In genomic region chr13:101801372-101802186, GRCm38 (mm10) we compare ENCODE assay signal across 8 mouse cellular contexts. TPM values are rescaled to one million over a fixed set of nuclear protein-coding genes. Genes with fewer than 3 reads are reported as not detected.
A peak's percentile ranks its signal among the peaks of the same experiment; 100 is the strongest.
DNase-seq lines count a peak whose midpoint lies in the region; ATAC-seq and TF ChIP-seq lines count a peak whose summit lies in the region.

No protein-coding gene starts in this region.

- H3K27me3 ChIP-seq in spleen, adult 2 months (ENCODE audit: control insufficient read depth, insufficient read depth, low read length) = peaks cover 2% of the 10 kb centered on the region
- H3K27me3 ChIP-seq in forebrain, embryonic 10.5 days (ENCODE audit: poor library complexity, severe bottlenecking) = peaks cover 35% of the 10 kb centered on the region
- peaks cover 13% of the 10 kb centered on the region for H3K27me3 ChIP-seq in heart, embryonic 13.5 days (replicated peaks)
- no peaks in the 10 kb centered on the region for H3K27me3 ChIP-seq in kidney, embryonic 16.5 days (ENCODE audit: insufficient read depth, low read length)
- peaks cover 14% of the 10 kb centered on the region for H3K27me3 ChIP-seq in limb, embryonic 14.5 days (ENCODE audit: control insufficient read depth, insufficient read depth, low read length)
- H3K27me3 ChIP-seq in midbrain, embryonic 14.5 days (ENCODE audit: control insufficient read depth, insufficient read depth, low read length) = no peaks in the 10 kb centered on the region
- H3K27me3 ChIP-seq in stomach, embryonic 14.5 days (ENCODE audit: control insufficient read depth, insufficient read depth, low read length) = no peaks in the 10 kb centered on the region

- H3K36me3 ChIP-seq in spleen, adult 2 months (ENCODE audit: control insufficient read depth, insufficient read depth, low read length) = no peaks in the 10 kb centered on the region
- no peaks in the 10 kb centered on the region for H3K36me3 ChIP-seq in forebrain, embryonic 10.5 days (replicated peaks)
- H3K36me3 ChIP-seq in heart, embryonic 13.5 days = no peaks in the 10 kb centered on the region
- no peaks in the 10 kb centered on the region for H3K36me3 ChIP-seq in kidney, embryonic 16.5 days (ENCODE audit: insufficient read depth, low read length)
- H3K36me3 ChIP-seq in limb, embryonic 14.5 days (ENCODE audit: control insufficient read depth, insufficient read depth, low read length) = no peaks in the 10 kb centered on the region
- H3K36me3 ChIP-seq in midbrain, embryonic 14.5 days (ENCODE audit: control insufficient read depth, insufficient read depth, low read length) = no peaks in the 10 kb centered on the region
- no peaks in the 10 kb centered on the region for H3K36me3 ChIP-seq in stomach, embryonic 14.5 days (ENCODE audit: control insufficient read depth, insufficient read depth, low read length)

- 6% methylated on average over 41 of the region's 41 CpGs for WGBS in spleen, adult 2 months
- 3% methylated on average over 41 of the region's 41 CpGs for WGBS in forebrain, embryonic 10.5 days
- 1% methylated on average over 40 of the region's 41 CpGs for WGBS in heart, embryonic 13.5 days
- 2% methylated on average over 39 of the region's 41 CpGs for WGBS in kidney, embryonic 16.5 days
- WGBS in limb, embryonic 14.5 days = 2% methylated on average over 41 of the region's 41 CpGs
- WGBS in midbrain, embryonic 14.5 days = under 1% methylated on average over 41 of the region's 41 CpGs
- WGBS in stomach, embryonic 14.5 days = 3% methylated on average over 41 of the region's 41 CpGs

- peak overlapping the region; percentile 77 for H3K9ac ChIP-seq in heart, embryonic 13.5 days
- H3K9ac ChIP-seq in kidney, embryonic 16.5 days (replicated peaks; ENCODE audit: low read length) = peak overlapping the region; percentile 76
- H3K9ac ChIP-seq in limb, embryonic 14.5 days (ENCODE audit: low read depth, low read length, severe bottlenecking) = peak overlapping the region; percentile 65
- peak overlapping the region; percentile 75 for H3K9ac ChIP-seq in midbrain, embryonic 14.5 days (replicated peaks; ENCODE audit: low read length)
- H3K9ac ChIP-seq in stomach, embryonic 14.5 days (replicated peaks; ENCODE audit: low read depth, low read length) = peak overlapping the region; percentile 29; the same call in 1 of the 2 replicates

- H3K4me1 ChIP-seq in spleen, adult 2 months (ENCODE audit: control insufficient read depth, insufficient read depth, insufficient read length) = no peaks in the 10 kb centered on the region
- peaks cover 23% of the 10 kb centered on the region for H3K4me1 ChIP-seq in forebrain, embryonic 10.5 days
- H3K4me1 ChIP-seq in heart, embryonic 13.5 days = peaks cover 15% of the 10 kb centered on the region
- H3K4me1 ChIP-seq in kidney, embryonic 16.5 days (ENCODE audit: insufficient read depth, low read length) = peaks cover 10% of the 10 kb centered on the region
- H3K4me1 ChIP-seq in limb, embryonic 14.5 days (ENCODE audit: control insufficient read depth, insufficient read depth, low read length) = no peaks in the 10 kb centered on the region; the same call in 1 of the 2 replicates
- H3K4me1 ChIP-seq in midbrain, embryonic 14.5 days (ENCODE audit: control insufficient read depth, insufficient read depth, low read length) = peaks cover 16% of the 10 kb centered on the region; the same call in 1 of the 2 replicates
- H3K4me1 ChIP-seq in stomach, embryonic 14.5 days (ENCODE audit: control insufficient read depth, insufficient read depth, low read length) = peaks cover 5% of the 10 kb centered on the region; the same call in 1 of the 2 replicates

- H3K4me3 ChIP-seq in spleen, adult 2 months (ENCODE audit: extremely low read depth, insufficient read depth, insufficient read length) = peak overlapping the region; percentile 46; the same call in 1 of the 2 replicates
- H3K4me3 ChIP-seq in forebrain, embryonic 10.5 days = peak overlapping the region; percentile 56
- H3K4me3 ChIP-seq in heart, embryonic 13.5 days = peak overlapping the region; percentile 53
- peak overlapping the region; percentile 57 for H3K4me3 ChIP-seq in kidney, embryonic 16.5 days (ENCODE audit: low read length)
- peak overlapping the region; percentile 45 for H3K4me3 ChIP-seq in limb, embryonic 14.5 days (replicated peaks; ENCODE audit: low read length)
- peak overlapping the region; percentile 42 for H3K4me3 ChIP-seq in midbrain, embryonic 14.5 days (replicated peaks; ENCODE audit: low read depth, low read length)
- peak overlapping the region; percentile 35 for H3K4me3 ChIP-seq in stomach, embryonic 14.5 days (ENCODE audit: low read depth, low read length)

- no peak overlapping the region for H3K27ac ChIP-seq in spleen, adult 2 months (ENCODE audit: insufficient read depth, low read length)
- H3K27ac ChIP-seq in forebrain, embryonic 10.5 days = peak overlapping the region; percentile 92
- peak overlapping the region; percentile 62 for H3K27ac ChIP-seq in heart, embryonic 13.5 days (replicated peaks)
- H3K27ac ChIP-seq in kidney, embryonic 16.5 days (ENCODE audit: low read length) = peak overlapping the region; percentile 63; the same call in 1 of the 2 replicates
- H3K27ac ChIP-seq in limb, embryonic 14.5 days (replicated peaks; ENCODE audit: low read depth, low read length) = no peak overlapping the region
- H3K27ac ChIP-seq in midbrain, embryonic 14.5 days (replicated peaks; ENCODE audit: low read depth, low read length) = peak overlapping the region; percentile 80
- peak overlapping the region; percentile 72; the same call in 1 of the 2 replicates for H3K27ac ChIP-seq in stomach, embryonic 14.5 days (ENCODE audit: low read length)

- DNase-seq in spleen, adult 2 months (ENCODE audit: low read depth in 1 of 2, low spot score in 2 of 2) = peak in 1 of 2 experiments; percentile 23
- no peak for DNase-seq in spleen, adult 12 weeks (ENCODE audit: low spot score)
- DNase-seq in forebrain, embryonic 10.5 days (ENCODE audit: extremely low spot score, low spot score) = peak; percentile 70
- peak; percentile 45 for DNase-seq in limb, embryonic 14.5 days (ENCODE audit: low spot score)
- DNase-seq in midbrain, embryonic 14.5 days = peak; percentile 86

- H3K9me3 ChIP-seq in forebrain, embryonic 10.5 days = no peaks in the 10 kb centered on the region
- H3K9me3 ChIP-seq in heart, embryonic 13.5 days = no peaks in the 10 kb centered on the region
- no peaks in the 10 kb centered on the region for H3K9me3 ChIP-seq in kidney, embryonic 16.5 days (ENCODE audit: low read length)
- H3K9me3 ChIP-seq in limb, embryonic 14.5 days (ENCODE audit: control insufficient read depth, low read length) = no peaks in the 10 kb centered on the region
- H3K9me3 ChIP-seq in midbrain, embryonic 14.5 days (ENCODE audit: control insufficient read depth, low read length) = no peaks in the 10 kb centered on the region
- no peaks in the 10 kb centered on the region for H3K9me3 ChIP-seq in stomach, embryonic 14.5 days (ENCODE audit: control insufficient read depth, low read depth, low read length)

- no peak for TF ChIP-seq CTCF in spleen, adult 2 months (IDR thresholded peaks at IDR 0.05; ENCODE audit: extremely low read depth, insufficient read depth, insufficient read length, insufficient replicate concordance)

- TF ChIP-seq POLR2A in spleen, adult 2 months (IDR thresholded peaks at IDR 0.05; ENCODE audit: low read depth, low read length) = no peak
- no peak for TF ChIP-seq POLR2A in limb, embryonic 14.5 days (IDR thresholded peaks at IDR 0.05; ENCODE audit: borderline replicate concordance, extremely low read depth, insufficient read depth, insufficient read length)

- ATAC-seq in heart, embryonic 13.5 days (ENCODE audit: extremely low read depth, insufficient number of reproducible peaks, low FRiP score, low TSS enrichment) = no peak; the same call in 1 of the 2 replicates
- peak; percentile 88 for ATAC-seq in kidney, embryonic 16.5 days (ENCODE audit: low FRiP score, low TSS enrichment)
- ATAC-seq in limb, embryonic 14.5 days (ENCODE audit: low FRiP score, low read depth) = peak; percentile 73
- peak; percentile 92 for ATAC-seq in midbrain, embryonic 14.5 days (ENCODE audit: low FRiP score, low TSS enrichment)
- peak; percentile 72 for ATAC-seq in stomach, embryonic 14.5 days (ENCODE audit: insufficient number of reproducible peaks, insufficient read depth, low FRiP score, low read depth)

- H3K4me2 ChIP-seq in heart, embryonic 13.5 days = peak overlapping the region; percentile 71
- H3K4me2 ChIP-seq in kidney, embryonic 16.5 days (replicated peaks; ENCODE audit: low read depth, low read length) = peak overlapping the region; percentile 84
- H3K4me2 ChIP-seq in limb, embryonic 14.5 days (replicated peaks; ENCODE audit: low read depth, low read length, severe bottlenecking) = peak overlapping the region; percentile 75
- H3K4me2 ChIP-seq in midbrain, embryonic 14.5 days (ENCODE audit: low read length) = peak overlapping the region; percentile 73
- H3K4me2 ChIP-seq in stomach, embryonic 14.5 days (replicated peaks; ENCODE audit: low read depth, low read length) = peak overlapping the region; percentile 73

RNA-seq across cellular contexts. Expression of gene Pik3r1, which starts 33.6 kb away (rescaled TPM):
- polyA plus RNA-seq in spleen, adult 2 months (2012; rRNA removed) = 17.1 and 18.4 TPM in 2 replicates
- polyA plus RNA-seq in forebrain, embryonic 10.5 days (2016; fragmentation: Nextera tagmentation; extraction: Ambion mirVana) = 11.5 and 12.5 TPM in 2 replicates
- 13.3 and 15.5 TPM in 2 replicates for polyA plus RNA-seq in heart, embryonic 13.5 days (2015; fragmentation: Nextera tagmentation; extraction: Ambion mirVana)
- 38.0 and 42.3 TPM in 2 replicates for polyA plus RNA-seq in kidney, embryonic 16.5 days (2015; fragmentation: Nextera tagmentation; extraction: Ambion mirVana)
- polyA plus RNA-seq in limb, embryonic 14.5 days (2012; rRNA removed) = 26.7 and 29.2 TPM in 2 replicates
- polyA plus RNA-seq in limb, embryonic 14.5 days (2014; fragmentation: Nextera tagmentation; extraction: Ambion mirVana) = 58.5 and 62.2 TPM in 2 replicates
- polyA plus RNA-seq in midbrain, embryonic 14.5 days (2014; fragmentation: Nextera tagmentation; extraction: Ambion mirVana) = 60.2 and 63.3 TPM in 2 replicates
- 95.5 and 98.3 TPM in 2 replicates for polyA plus RNA-seq in stomach, embryonic 14.5 days (2014; fragmentation: Nextera tagmentation; extraction: Ambion mirVana)

Comparison
In these comparisons a context has a peak if more than half of its experiments do, and no peak if none do; other contexts are left out.
1. H3K27ac ChIP-seq: peak in forebrain, embryonic 10.5 days (single experiment), heart, embryonic 13.5 days (single experiment), kidney, embryonic 16.5 days (single experiment), midbrain, embryonic 14.5 days (single experiment) and stomach, embryonic 14.5 days (single experiment); none in spleen, adult 2 months (single experiment) and limb, embryonic 14.5 days (single experiment).
2. Peak in every context shown above with its lines, with median percentiles within 50 percentile points of each other: H3K4me3 ChIP-seq, H3K4me2 ChIP-seq and H3K9ac ChIP-seq.